Mouse (Mus musculus) hindbrain, embryonic 13.5 days (tissue): Measurements from ENCODE around the gene Kncn. TPM values are rescaled to one million over a fixed set of nuclear protein-coding genes. Genes with fewer than 3 reads are reported as not detected.

Source experiments
- ATAC-seq: fragments of 200-750 bp; cut with Nextera tagmentation; 2 replicates; pipeline ENCODE4 v1.8.0; 2017; ENCODE audit warnings: moderate TSS enrichment; ENCODE audit not compliant: low FRiP score
- H3K27ac ChIP-seq: fragments of 300-500 bp; sonication (generic); 2 replicates; pipeline ENCODE4 v1.5.1; 2015; ENCODE audit warnings: inconsistent platforms, mild to moderate bottlenecking, moderate library complexity
- H3K27me3 ChIP-seq: fragments of 300-500 bp; sonication (generic); 2 replicates; pipeline ENCODE4 v1.6.1; 2015; ENCODE audit warnings: mild to moderate bottlenecking, inconsistent platforms
- H3K36me3 ChIP-seq: fragments of 300-500 bp; sonication (generic); 2 replicates; pipeline ENCODE4 v1.6.1; 2015; ENCODE audit warnings: mild to moderate bottlenecking, inconsistent platforms
- H3K4me1 ChIP-seq: fragments of 300-500 bp; sonication (generic); replicated peaks from 2 replicates; pipeline ENCODE4 v1.6.1; 2015; ENCODE audit warnings: inconsistent platforms
- H3K4me2 ChIP-seq: fragments of 300-500 bp; sonication (generic); 2 replicates; pipeline ENCODE4 v1.6.1; 2015; ENCODE audit warnings: inconsistent platforms, mild to moderate bottlenecking, moderate library complexity
- H3K4me3 ChIP-seq: fragments of 300-500 bp; sonication (generic); 2 replicates; pipeline ENCODE4 v1.5.1; 2015; ENCODE audit warnings: mild to moderate bottlenecking, inconsistent platforms
- H3K9ac ChIP-seq: fragments of 300-500 bp; sonication (generic); 2 replicates; pipeline ENCODE4 v1.6.1; 2015; ENCODE audit warnings: mild to moderate bottlenecking, inconsistent platforms
- H3K9me3 ChIP-seq: fragments of 300-500 bp; sonication (generic); 2 replicates; pipeline ENCODE4 v1.6.1; 2016; ENCODE audit warnings: inconsistent platforms
- WGBS: fragments of 180-500 bp; shearing (Covaris S2); methylation state at CpG from one replicate; pipeline ENCODE4 v1.1.7; 2015; 5-methylcytosine and 5-hydroxymethylcytosine counted together
- polyA plus RNA-seq: library from polyadenylated mRNA; unstranded; fragments of >200 nt; fragmentation: Nextera tagmentation; extraction: Ambion mirVana; gene quantifications from 2 replicates; pipeline ENCODE4 v1.2.1, GENCODE M21; 2015

Kncn gene
- polyA plus RNA-seq, 1 experiment from 2014 or later: not detected

DNA sequence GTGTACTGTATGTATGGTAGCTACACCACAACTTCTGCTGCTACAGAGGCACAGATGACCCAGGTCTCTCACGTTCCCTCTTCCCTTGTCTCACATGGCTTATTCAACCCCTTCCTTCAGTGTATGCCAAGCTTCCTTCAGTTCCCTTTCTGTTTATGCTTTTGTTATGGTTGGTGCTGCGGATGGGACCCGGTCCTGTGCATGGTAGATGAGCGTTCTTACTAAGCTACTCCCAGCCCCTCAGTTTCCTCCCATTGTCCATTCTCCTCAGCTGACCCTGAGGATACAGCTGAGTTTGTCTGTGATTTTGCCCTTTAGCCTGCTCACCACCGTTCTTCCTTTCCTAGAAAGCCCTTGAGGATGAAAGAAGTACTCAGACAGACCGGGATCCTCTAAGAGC, 32.6 kb upstream of the Kncn start:
- Histone ChIP-seq H3K4me1 (peaks cover 19% of the 10 kb centered on the region), H3K9me3 (no peaks in the 10 kb centered on the region), H3K4me2 (no peak overlapping the region), H3K4me3 (no peak overlapping the region), H3K36me3 (peaks cover 21% of the 10 kb centered on the region), H3K27me3 (no peaks in the 10 kb centered on the region; the same call in 1 of the 2 replicates), H3K27ac (no peak overlapping the region), H3K9ac (no peak overlapping the region)
- ATAC-seq: no peak
- WGBS: 87% methylated on average over 6 of the region's 6 CpGs

DNA sequence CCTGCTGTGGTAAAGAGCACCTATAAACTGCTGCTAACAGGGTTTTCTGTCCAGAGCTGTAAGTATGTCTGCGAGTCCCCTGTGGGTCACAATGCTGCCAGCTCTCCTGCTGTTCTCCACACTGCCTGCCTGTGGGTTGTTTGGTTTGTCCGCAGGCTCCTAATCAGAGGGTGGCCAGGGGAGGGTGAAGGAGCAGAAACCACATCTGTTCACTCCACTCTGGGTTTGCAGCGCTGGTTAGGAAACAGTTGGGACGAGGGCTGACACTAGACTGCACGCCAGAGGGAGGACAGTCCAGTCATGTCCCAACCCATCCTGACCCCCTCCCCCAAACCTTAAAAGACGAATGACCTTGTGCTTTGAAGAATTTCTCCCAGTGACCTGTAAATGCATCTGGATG, 29.1 kb upstream of the Kncn start:
- H3K4me1 ChIP-seq: peaks cover 27% of the 10 kb centered on the region
- no peaks in the 10 kb centered on the region; the same call in 1 of the 2 replicates for H3K27me3 ChIP-seq
- ATAC-seq: no peak; the same call in 1 of the 2 replicates
- WGBS: 49% methylated on average over 6 of the region's 6 CpGs
- peaks cover 28% of the 10 kb centered on the region for H3K36me3 ChIP-seq
- H3K4me3 ChIP-seq: no peak overlapping the region
- H3K9ac ChIP-seq: peak overlapping the region; percentile 24; the same call in 1 of the 2 replicates
- H3K9me3 ChIP-seq: no peaks in the 10 kb centered on the region
- no peak overlapping the region for H3K4me2 ChIP-seq
- H3K27ac ChIP-seq: 0 out of 2 replicates have a peak overlapping the region, but pooled peaks have one; percentile 32

DNA sequence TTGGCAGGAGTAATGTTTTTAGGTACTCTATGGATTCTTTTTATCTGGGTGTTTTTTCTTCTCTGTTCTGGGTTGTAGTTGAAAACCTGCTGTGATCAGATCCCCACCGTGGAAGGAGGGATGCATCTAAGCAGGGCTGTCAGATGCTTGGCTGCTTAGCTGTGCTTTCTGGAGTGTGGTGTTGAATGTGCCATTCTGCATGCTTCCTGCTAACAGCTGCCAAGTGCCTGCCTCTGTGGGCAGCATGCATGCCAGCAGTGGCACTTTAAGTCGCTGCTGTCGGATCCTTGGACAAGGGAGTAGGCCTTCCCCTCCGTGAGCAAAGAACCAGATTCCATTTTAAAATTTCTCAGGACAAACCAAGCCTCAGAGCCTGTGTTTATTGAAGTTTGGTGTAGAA, 28.6 kb upstream of the Kncn start:
- Histone ChIP-seq H3K27me3 (no peaks in the 10 kb centered on the region; the same call in 1 of the 2 replicates), H3K27ac (peak overlapping the region; percentile 32; the same call in 1 of the 2 replicates), H3K4me1 (peaks cover 27% of the 10 kb centered on the region), H3K9ac (0 out of 2 replicates have a peak overlapping the region, but pooled peaks have one; percentile 24), H3K9me3 (no peaks in the 10 kb centered on the region), H3K36me3 (peaks cover 30% of the 10 kb centered on the region), H3K4me3 (no peak overlapping the region), H3K4me2 (no peak overlapping the region)
- WGBS: 62% methylated on average over 4 of the region's 4 CpGs
- peak; percentile 6; the same call in 1 of the 2 replicates for ATAC-seq

DNA sequence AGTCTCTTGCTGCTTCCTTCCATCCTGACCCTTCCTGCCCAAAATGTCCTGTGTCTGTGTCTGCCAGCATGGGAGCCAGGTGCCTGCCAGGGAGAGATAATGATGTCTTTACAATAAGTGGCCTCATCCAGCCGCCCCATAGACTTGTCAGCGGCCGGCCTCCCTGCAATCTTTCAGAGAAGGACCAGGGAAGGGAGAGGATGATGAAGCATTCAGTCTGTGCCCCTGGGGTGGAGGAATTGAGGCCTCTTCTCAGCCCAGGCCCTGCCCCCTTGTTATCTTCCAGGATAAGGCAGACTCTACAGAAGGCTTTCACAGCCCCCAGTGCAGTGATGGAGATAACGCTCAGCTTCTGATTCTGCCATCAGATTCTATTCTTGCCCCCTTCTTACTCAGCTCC, 27.9 kb upstream of the Kncn start:
- peak; percentile 31; the same call in 1 of the 2 replicates for ATAC-seq
- Histone ChIP-seq H3K4me3 (no peak overlapping the region), H3K36me3 (peaks cover 36% of the 10 kb centered on the region), H3K4me2 (no peak overlapping the region), H3K27ac (peak overlapping the region; percentile 61; the same call in 1 of the 2 replicates), H3K9me3 (no peaks in the 10 kb centered on the region), H3K4me1 (peaks cover 27% of the 10 kb centered on the region), H3K27me3 (no peaks in the 10 kb centered on the region; the same call in 1 of the 2 replicates), H3K9ac (peak overlapping the region; percentile 61)
- WGBS: 49% methylated on average over 4 of the region's 4 CpGs

DNA sequence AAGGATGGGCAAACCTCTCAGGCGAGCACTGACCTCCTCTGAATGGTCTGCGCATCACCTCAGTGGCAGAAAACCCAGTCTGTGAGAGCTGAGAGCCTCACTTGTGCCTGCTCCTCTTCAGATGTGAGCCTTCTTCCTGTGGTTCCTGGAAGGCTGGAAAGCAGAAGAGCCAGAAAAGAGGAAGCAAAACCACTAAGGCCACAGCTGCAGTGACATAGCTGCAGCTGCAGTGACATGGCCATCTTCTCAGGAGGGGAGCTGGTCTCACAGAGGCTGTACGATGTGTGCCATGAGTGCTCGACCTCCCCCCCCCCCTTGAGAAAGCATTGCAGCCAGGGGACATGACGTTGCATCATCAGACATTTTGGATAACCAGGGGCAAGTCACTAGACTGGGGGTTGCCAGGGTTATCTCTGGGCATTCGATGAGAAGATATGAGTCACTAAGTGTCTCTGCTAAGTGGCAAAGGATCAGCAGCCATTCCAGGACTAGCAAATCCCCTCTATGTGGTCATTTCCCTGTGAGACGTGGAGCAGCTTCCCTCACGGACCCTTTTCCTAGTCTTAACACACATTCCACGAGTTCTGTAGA, 26.8 kb upstream of the Kncn start:
- ATAC-seq: no peak
- H3K4me1 ChIP-seq: peaks cover 27% of the 10 kb centered on the region
- H3K27ac ChIP-seq: peak overlapping the region; percentile 44; the same call in 1 of the 2 replicates
- H3K9me3 ChIP-seq: no peaks in the 10 kb centered on the region
- H3K36me3 ChIP-seq: peaks cover 36% of the 10 kb centered on the region
- no peak overlapping the region for H3K9ac ChIP-seq
- WGBS: 86% methylated on average over 9 of the region's 9 CpGs
- no peaks in the 10 kb centered on the region; the same call in 1 of the 2 replicates for H3K27me3 ChIP-seq
- H3K4me2 ChIP-seq: no peak overlapping the region
- no peak overlapping the region for H3K4me3 ChIP-seq

DNA sequence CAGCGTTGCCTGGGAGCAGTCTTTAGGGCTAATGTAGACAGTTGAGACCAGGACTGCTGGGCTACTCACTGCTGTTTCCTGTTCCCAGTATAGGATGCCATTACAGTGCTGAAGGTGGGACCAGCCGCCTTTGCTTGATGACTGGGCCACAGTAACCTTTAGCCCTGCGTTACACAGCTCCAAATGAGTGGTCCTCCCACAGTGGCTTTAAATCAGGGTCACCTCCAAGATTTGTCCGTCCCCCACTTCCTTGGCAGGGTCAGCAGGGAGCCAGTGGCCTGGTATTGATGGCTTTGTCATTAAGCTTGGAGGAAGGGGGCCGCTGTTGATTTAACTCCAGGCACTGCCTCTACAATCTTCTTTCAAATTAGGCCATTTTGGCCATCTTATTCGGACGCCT, 20.8 kb upstream of the Kncn start:
- no peak for ATAC-seq
- H3K27me3 ChIP-seq: no peaks in the 10 kb centered on the region
- peaks cover 17% of the 10 kb centered on the region for H3K4me1 ChIP-seq
- H3K9ac ChIP-seq: no peak overlapping the region
- no peaks in the 10 kb centered on the region for H3K9me3 ChIP-seq
- peaks cover 37% of the 10 kb centered on the region for H3K36me3 ChIP-seq
- no peak overlapping the region for H3K27ac ChIP-seq
- H3K4me3 ChIP-seq: no peak overlapping the region
- H3K4me2 ChIP-seq: no peak overlapping the region
- 64% methylated on average over 7 of the region's 7 CpGs for WGBS

DNA sequence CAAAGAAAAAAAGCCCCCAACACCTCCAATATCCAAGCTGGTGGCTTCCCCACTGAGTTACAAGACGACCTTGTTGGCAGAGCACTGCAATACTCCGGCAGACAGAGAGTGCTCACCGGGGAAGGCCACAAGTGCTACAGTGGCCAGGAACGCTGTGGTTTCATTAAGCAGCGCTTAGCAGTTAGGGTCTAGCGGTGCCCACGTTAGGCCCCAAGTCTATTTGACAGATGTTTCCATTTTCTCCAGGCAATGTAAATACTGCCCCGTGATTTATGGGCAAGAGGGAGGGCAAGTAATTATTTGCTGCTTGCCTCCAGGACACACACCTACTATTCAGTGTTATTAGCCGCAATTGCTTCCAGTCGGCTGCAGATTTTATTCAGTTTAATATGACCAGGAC, 20.3 kb upstream of the Kncn start:
- H3K4me2 ChIP-seq: no peak overlapping the region
- no peaks in the 10 kb centered on the region for H3K27me3 ChIP-seq
- H3K4me3 ChIP-seq: no peak overlapping the region
- peaks cover 37% of the 10 kb centered on the region for H3K36me3 ChIP-seq
- H3K27ac ChIP-seq: no peak overlapping the region
- WGBS: 36% methylated on average over 10 of the region's 10 CpGs
- H3K9ac ChIP-seq: no peak overlapping the region
- H3K4me1 ChIP-seq: peaks cover 21% of the 10 kb centered on the region
- no peaks in the 10 kb centered on the region for H3K9me3 ChIP-seq
- no peak for ATAC-seq

DNA sequence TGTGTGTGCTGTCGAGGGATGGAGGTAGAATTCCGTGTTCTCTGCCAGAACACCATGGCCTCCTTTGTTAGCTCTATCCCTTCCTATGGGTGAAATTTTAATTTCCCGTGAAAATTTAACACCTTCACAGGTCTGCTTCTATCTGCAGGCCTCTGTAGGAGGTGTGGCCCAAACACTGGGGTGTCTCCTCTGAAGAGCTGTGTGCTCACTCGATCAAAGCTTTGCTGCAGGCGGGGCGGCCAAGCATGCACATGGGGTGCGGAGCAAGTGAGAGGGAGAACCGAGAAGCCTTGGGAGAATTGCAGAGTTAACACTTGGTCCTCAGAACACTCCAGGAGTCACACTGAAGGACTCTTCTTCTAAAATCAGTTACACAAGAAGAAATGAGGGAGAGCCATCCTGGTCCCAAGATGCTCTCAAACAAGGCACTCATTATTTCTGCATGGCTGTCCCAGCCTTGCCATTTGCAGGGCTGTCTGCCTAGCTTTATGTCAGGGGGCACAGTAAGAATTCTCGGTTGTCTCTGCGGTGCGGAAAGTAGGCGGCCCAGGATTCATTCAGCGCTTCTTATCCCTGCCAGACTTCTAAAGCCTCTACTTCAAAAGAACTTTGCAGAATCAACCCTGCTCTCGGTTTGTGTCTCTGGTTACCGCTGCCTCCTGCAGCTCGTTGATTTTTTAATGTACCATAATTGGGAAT, 14.5 kb upstream of the Kncn start:
- Histone ChIP-seq H3K27me3 (no peaks in the 10 kb centered on the region), H3K36me3 (peaks cover 30% of the 10 kb centered on the region), H3K9ac (no peak overlapping the region), H3K27ac (peak overlapping the region; percentile 40; the same call in 1 of the 2 replicates), H3K4me1 (peaks cover 27% of the 10 kb centered on the region), H3K4me3 (no peak overlapping the region), H3K9me3 (no peaks in the 10 kb centered on the region), H3K4me2 (no peak overlapping the region)
- 20% methylated on average over 16 of the region's 16 CpGs for WGBS
- ATAC-seq: 0 out of 2 replicates have a peak, but pooled peaks have one; percentile 7

DNA sequence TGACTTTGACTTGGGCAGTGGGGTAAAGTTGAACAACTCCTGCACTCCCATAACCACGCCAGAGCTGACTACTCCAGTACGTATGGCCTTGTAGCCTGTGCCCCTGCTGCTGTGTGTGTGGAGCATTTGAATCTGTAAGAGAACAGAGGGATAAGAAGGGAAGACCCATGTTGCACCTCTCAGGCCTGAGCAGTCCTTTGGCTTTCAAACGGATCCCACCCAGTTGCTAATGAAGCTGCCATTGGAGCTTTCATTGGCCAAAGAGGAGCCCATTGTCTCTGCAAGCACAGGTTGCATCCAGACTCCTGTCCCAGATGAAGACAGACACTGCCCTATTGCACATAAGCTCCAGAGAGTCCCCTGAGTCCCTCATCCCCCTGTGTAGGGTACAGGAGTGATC, 11.0 kb upstream of the Kncn start:
- no peak for ATAC-seq
- 74% methylated on average over 3 of the region's 3 CpGs for WGBS

DNA sequence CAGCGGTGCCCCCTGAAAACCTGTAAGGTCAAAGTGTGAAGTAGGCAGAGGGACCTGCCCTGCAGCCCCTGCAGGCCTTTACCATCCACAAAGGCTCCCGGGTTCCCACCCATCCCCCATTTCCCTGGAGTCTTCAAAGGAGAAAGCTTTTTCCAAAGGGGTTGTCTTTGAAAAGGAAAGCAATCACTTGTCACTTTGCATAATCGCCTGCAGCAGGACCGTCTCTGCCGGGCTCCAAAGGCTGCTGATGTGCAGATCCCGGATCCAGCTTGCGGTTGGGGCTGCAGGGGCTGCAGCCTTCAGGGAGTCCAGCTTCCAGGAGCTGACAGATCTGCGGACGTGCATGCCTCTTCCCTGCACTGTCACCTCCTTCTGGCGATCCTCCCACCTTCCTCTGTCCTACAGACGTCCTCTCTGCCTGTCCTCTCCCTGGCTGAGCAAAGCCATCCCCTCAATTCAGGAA, 6.0 kb upstream of the Kncn start:
- Histone ChIP-seq H3K4me3 (no peak overlapping the region), H3K9me3 (no peaks in the 10 kb centered on the region), H3K27me3 (no peaks in the 10 kb centered on the region), H3K4me1 (peaks cover 50% of the 10 kb centered on the region), H3K9ac (peak overlapping the region; percentile 21), H3K4me2 (peak overlapping the region; percentile 34), H3K36me3 (peaks cover 25% of the 10 kb centered on the region), H3K27ac (peak overlapping the region; percentile 71)
- WGBS: 3% methylated on average over 11 of the region's 11 CpGs
- ATAC-seq: peak; percentile 54

More for the DNA sequence above, 11.0 kb upstream of the Kncn start:
- Histone ChIP-seq H3K4me1 (peaks cover 34% of the 10 kb centered on the region), H3K9ac (no peak overlapping the region), H3K36me3 (peaks cover 37% of the 10 kb centered on the region), H3K9me3 (no peaks in the 10 kb centered on the region), H3K27ac (no peak overlapping the region), H3K4me3 (no peak overlapping the region), H3K4me2 (no peak overlapping the region), H3K27me3 (no peaks in the 10 kb centered on the region)

DNA sequence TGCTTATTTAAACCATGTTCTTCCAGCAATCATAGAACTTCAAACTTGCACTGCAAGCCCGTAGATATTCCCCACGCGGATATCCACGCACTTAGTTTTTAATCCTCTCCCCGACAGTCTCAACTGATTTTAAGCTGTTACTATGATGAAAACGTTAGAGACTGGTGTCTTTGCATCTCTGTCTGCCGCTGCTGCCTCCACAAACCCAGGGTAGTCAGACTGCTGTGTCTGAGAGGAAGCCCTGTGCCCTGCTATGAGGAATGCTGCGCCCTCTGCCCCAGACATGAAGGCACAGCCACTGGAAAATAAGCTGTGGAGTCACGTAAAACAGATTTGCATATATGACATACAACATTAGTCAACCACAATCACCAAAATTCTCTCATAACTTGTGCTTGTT, 5.4 kb upstream of the Kncn start:
- peaks cover 21% of the 10 kb centered on the region for H3K36me3 ChIP-seq
- H3K9me3 ChIP-seq: no peaks in the 10 kb centered on the region
- H3K9ac ChIP-seq: no peak overlapping the region; the same call in 1 of the 2 replicates
- H3K4me1 ChIP-seq: peaks cover 50% of the 10 kb centered on the region
- no peaks in the 10 kb centered on the region for H3K27me3 ChIP-seq
- H3K4me2 ChIP-seq: no peak overlapping the region
- peak overlapping the region; percentile 71; the same call in 1 of the 2 replicates for H3K27ac ChIP-seq
- H3K4me3 ChIP-seq: no peak overlapping the region
- no peak for ATAC-seq
- WGBS: 37% methylated on average over 9 of the region's 9 CpGs

DNA sequence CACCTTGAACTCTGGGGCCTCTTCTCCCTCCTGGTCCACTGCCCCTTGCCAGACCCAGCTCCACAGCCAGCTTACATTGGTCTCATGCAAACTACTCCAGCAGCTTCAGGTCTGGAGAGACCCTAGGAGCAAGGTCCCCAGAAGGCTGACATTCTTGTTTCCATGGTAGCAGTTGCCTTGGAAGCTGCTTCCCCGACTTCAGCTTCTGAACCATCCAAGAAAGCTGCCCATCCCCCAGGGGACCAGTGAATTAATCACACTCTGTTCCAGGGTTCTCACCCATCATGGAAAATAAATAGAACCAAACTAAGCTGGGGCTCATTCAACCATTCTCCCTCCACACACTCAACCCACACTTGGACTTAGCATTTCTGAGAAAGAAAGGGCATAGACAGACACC, 3.0 kb upstream of the Kncn start:
- H3K4me1 ChIP-seq: peaks cover 59% of the 10 kb centered on the region
- H3K27ac ChIP-seq: peak overlapping the region; percentile 20

More for the DNA sequence above, 3.0 kb upstream of the Kncn start:
- ATAC-seq: peak; percentile 50
- Histone ChIP-seq H3K9ac (no peak overlapping the region), H3K4me3 (no peak overlapping the region), H3K27me3 (no peaks in the 10 kb centered on the region), H3K9me3 (no peaks in the 10 kb centered on the region), H3K4me2 (no peak overlapping the region), H3K36me3 (no peaks in the 10 kb centered on the region)
- 0% methylated on average over 1 of the region's 1 CpGs for WGBS
